Mouse (Mus musculus) CH12F3 (cell line): ENCODE results near the gene Ucp3.

ENCODE experiments used
- in situ Hi-C: fragments of 300-500 bp; cut with MboI; formaldehyde crosslinking; loops from 2 replicates; pipeline ENCODE4 v1.14.3; 2020; ENCODE audit warnings: low sequenced_read_pairs

The Ucp3 gene

GRCm38 (mm10) chr7:100472777-100473176 is at the start of gene Ucp3:
Ucp3 (plus strand) TSS chr7:100472990.
- in situ Hi-C loops, result no loop called here

- in situ Hi-C loops, result no loop called here
Measured at GRCm38 (mm10) chr7:100425795-100426194, 47.0 kb upstream of the Ucp3 start.

GRCm38 (mm10) chr7:100429102-100429501 is 43.7 kb upstream of the Ucp3 start:
- in situ Hi-C loops, result no loop called here

GRCm38 (mm10) chr7:100429911-100430310 is 42.9 kb upstream of the Ucp3 start:
- in situ Hi-C loops, result no loop called here

- in situ Hi-C loops, result no loop called here
Measured at GRCm38 (mm10) chr7:100431103-100431502, 41.7 kb upstream of the Ucp3 start.

- in situ Hi-C loops, result no loop called here
Measured at GRCm38 (mm10) chr7:100433295-100433694, 39.5 kb upstream of the Ucp3 start.

GRCm38 (mm10) chr7:100443728-100444127 is 29.1 kb upstream of the Ucp3 start:
- in situ Hi-C loops, result no loop called here

GRCm38 (mm10) chr7:100446271-100446670 is 26.5 kb upstream of the Ucp3 start:
- in situ Hi-C loops, result no loop called here

- in situ Hi-C loops, result no loop called here
Measured at GRCm38 (mm10) chr7:100448530-100448929, 24.3 kb upstream of the Ucp3 start.

- in situ Hi-C loops, result no loop called here
Measured at GRCm38 (mm10) chr7:100448985-100449384, 23.8 kb upstream of the Ucp3 start.

- in situ Hi-C loops, result no loop called here
Measured at GRCm38 (mm10) chr7:100458153-100458552, 14.6 kb upstream of the Ucp3 start.

GRCm38 (mm10) chr7:100459862-100460261 is 12.9 kb upstream of the Ucp3 start:
- in situ Hi-C loops, result no loop called here

GRCm38 (mm10) chr7:100461621-100462151 is 11.1 kb upstream of the Ucp3 start:
- in situ Hi-C loops, result no loop called here

- in situ Hi-C loops, result no loop called here
Measured at GRCm38 (mm10) chr7:100463194-100463593, 9.6 kb upstream of the Ucp3 start.

- in situ Hi-C loops, result no loop called here
Measured at GRCm38 (mm10) chr7:100463757-100464156, 9.0 kb upstream of the Ucp3 start.

- in situ Hi-C loops, result no loop called here
Measured at GRCm38 (mm10) chr7:100464248-100464647, 8.5 kb upstream of the Ucp3 start.

GRCm38 (mm10) chr7:100465248-100465647 is 7.5 kb upstream of the Ucp3 start:
- in situ Hi-C loops, result no loop called here

GRCm38 (mm10) chr7:100465656-100466309 is 7.0 kb upstream of the Ucp3 start:
- in situ Hi-C loops, result no loop called here

- in situ Hi-C loops, result no loop called here
Measured at GRCm38 (mm10) chr7:100466781-100467510, 5.8 kb upstream of the Ucp3 start.

- in situ Hi-C loops, result no loop called here
Measured at GRCm38 (mm10) chr7:100468761-100469160, 4.0 kb upstream of the Ucp3 start.

- in situ Hi-C loops, result no loop called here
Measured at GRCm38 (mm10) chr7:100469502-100469901, 3.3 kb upstream of the Ucp3 start.

GRCm38 (mm10) chr7:100470796-100471406 is 1.9 kb upstream of the Ucp3 start:
- in situ Hi-C loops, result no loop called here
